Mouse (Mus musculus): ENCODE data around the gene Mdm2. TPM values are rescaled to one million over a fixed set of nuclear protein-coding genes. Genes with fewer than 3 reads are reported as not detected.

Mdm2 gene
- total and polyA plus RNA-seq, 3 experiments, result 35.3 to 601 (median 42.2) TPM

- TF ChIP-seq ELF1 (IDR thresholded peaks at IDR 0.05; ENCODE audit: low read depth, low read length) (no peak), SIN3A (IDR thresholded peaks at IDR 0.05; ENCODE audit: low read length) (peak; percentile 64), RCOR1 (IDR thresholded peaks at IDR 0.05; ENCODE audit: low read depth, low read length) (0 out of 2 replicates have a peak, but pooled peaks have one; percentile 32), KAT2A (conservative IDR thresholded peaks at IDR 0.05; ENCODE audit: low read depth, low read length) (no peak), MYB (IDR thresholded peaks at IDR 0.05; ENCODE audit: low read depth, low read length) (no peak), UBTF (IDR thresholded peaks at IDR 0.05; ENCODE audit: borderline replicate concordance, insufficient read depth, low read depth, low read length) (no peak), GABPA (IDR thresholded peaks at IDR 0.05; ENCODE audit: low read depth, low read length) (no peak), ZKSCAN1 (IDR thresholded peaks at IDR 0.05; ENCODE audit: low read depth, low read length) (peak; percentile 88), TAL1 (IDR thresholded peaks at IDR 0.05; ENCODE audit: low read length) (peak; percentile 89)
Measured at GRCm38 (mm10) chr10:117732184-117732583, 21.6 kb upstream of the Mdm2 start (continued).

- Histone ChIP-seq H3K9me3 (replicated peaks; ENCODE audit: insufficient read depth, low read length) (no peaks in the 10 kb centered on the region), H3K4me3 (ENCODE audit: control insufficient read depth in 1 of 2, insufficient read depth in 1 of 2, low read depth in 2 of 2, low read length in 2 of 2) (peak overlapping the region; percentile 31 to 34), H3K36me3 (ENCODE audit: control insufficient read depth in 1 of 2, insufficient read depth in 2 of 2, low read length in 2 of 2) (peaks cover 0 to 16% of the 10 kb centered on the region in 2 experiments; a peak in 2 of 4 replicates), H3K27ac (ENCODE audit: control insufficient read depth, low read depth, low read length) (peak overlapping the region; percentile 49), H3K79me2 (ENCODE audit: control insufficient read depth, insufficient read depth, low read length, poor library complexity) (no peaks in the 10 kb centered on the region), H3K4me1 (ENCODE audit: control insufficient read depth in 1 of 2, insufficient read depth in 2 of 2, low read length in 2 of 2) (peaks cover 5 to 15% of the 10 kb centered on the region in 2 experiments; a peak in 2 of 4 replicates), H3K27me3 (ENCODE audit: control insufficient read depth in 1 of 2, insufficient read depth in 2 of 2, low read length in 2 of 2) (no peaks in the 10 kb centered on the region), H3K9ac (ENCODE audit: control insufficient read depth, low read depth, low read length, poor library complexity, severe bottlenecking) (peak overlapping the region; percentile 35)
- peak; percentile 90 for DNase-seq (ENCODE audit: low read depth, low spot score)
- TF ChIP-seq ZNF384 (IDR thresholded peaks at IDR 0.05; ENCODE audit: low read depth, low read length), result peak; percentile 48; the same call in 1 of the 2 replicates
- peak; percentile 86 for TF ChIP-seq RAD21 (IDR thresholded peaks at IDR 0.05; ENCODE audit: low read depth, low read length)
- TF ChIP-seq BHLHE40 (IDR thresholded peaks at IDR 0.05; ENCODE audit: borderline replicate concordance, low read depth, low read length), result no peak; the same call in 1 of the 2 replicates
- no peak for TF ChIP-seq MAZ (IDR thresholded peaks at IDR 0.05; ENCODE audit: low read depth, low read length)
- TF ChIP-seq ZKSCAN1 (IDR thresholded peaks at IDR 0.05; ENCODE audit: low read depth, low read length), result no peak
- TF ChIP-seq JUND (IDR thresholded peaks at IDR 0.05; ENCODE audit: low read depth, low read length), result no peak
- TF ChIP-seq TBP (IDR thresholded peaks at IDR 0.05; ENCODE audit: low read depth, low read length), result peak; percentile 72; the same call in 1 of the 2 replicates
- TF ChIP-seq MEF2A (IDR thresholded peaks at IDR 0.05; ENCODE audit: extremely low read depth, insufficient replicate concordance, low read depth, low read length, poor library complexity, severe bottlenecking), result no peak
- 0 out of 2 replicates have a peak, but pooled peaks have one; percentile 31 for TF ChIP-seq RCOR1 (IDR thresholded peaks at IDR 0.05; ENCODE audit: low read depth, low read length)
- no peak for TF ChIP-seq USF1 (IDR thresholded peaks at IDR 0.05; ENCODE audit: low read depth, low read length)
- TF ChIP-seq CTCF (IDR thresholded peaks at IDR 0.05 in 2 of 3, conservative IDR thresholded peaks at IDR 0.05 in 1 of 3; ENCODE audit: control insufficient read depth in 1 of 3, insufficient read depth in 1 of 3, low read depth in 2 of 3, low read length in 3 of 3, poor library complexity in 1 of 3, severe bottlenecking in 1 of 3), result peak; percentile 56 to 99 (median 83)
- peak; percentile 84 for TF ChIP-seq SMC3 (IDR thresholded peaks at IDR 0.05; ENCODE audit: low read depth, low read length)
- TF ChIP-seq CHD1 (IDR thresholded peaks at IDR 0.05; ENCODE audit: low read depth, low read length), result no peak
- TF ChIP-seq E2F4 (IDR thresholded peaks at IDR 0.05; ENCODE audit: borderline replicate concordance, low read depth, low read length), result no peak
- no peak for TF ChIP-seq CHD2 (IDR thresholded peaks at IDR 0.05; ENCODE audit: low read length)
- peak; percentile 60; the same call in 1 of the 2 replicates for TF ChIP-seq ETS1 (IDR thresholded peaks at IDR 0.05; ENCODE audit: low read depth, low read length)
- TF ChIP-seq POLR2AphosphoS2 (IDR thresholded peaks at IDR 0.05; ENCODE audit: low read length), result no peak
- no peak for TF ChIP-seq POLR2AphosphoS5 (IDR thresholded peaks at IDR 0.05; ENCODE audit: borderline replicate concordance, low read depth, low read length)
- no peak for TF ChIP-seq NELFE (IDR thresholded peaks at IDR 0.05; ENCODE audit: low read depth, low read length)
- TF ChIP-seq USF2 (IDR thresholded peaks at IDR 0.05; ENCODE audit: borderline replicate concordance in 1 of 2, insufficient read depth in 1 of 2, low read depth in 1 of 2, low read length in 2 of 2), result no peak
- no peak for TF ChIP-seq MXI1 (IDR thresholded peaks at IDR 0.05; ENCODE audit: low read depth, low read length)
- TF ChIP-seq EP300 (IDR thresholded peaks at IDR 0.05; ENCODE audit: low read depth in 1 of 2, low read length in 2 of 2), result 0 out of 4 replicates have a peak, but pooled peaks of 1 of the 2 experiments have one; percentile 47
- peak; percentile 23; the same call in 1 of the 2 replicates for TF ChIP-seq MAX (IDR thresholded peaks at IDR 0.05; ENCODE audit: low read length)
- TF ChIP-seq POLR2A (IDR thresholded peaks at IDR 0.05; ENCODE audit: control insufficient read depth in 1 of 2, insufficient read depth in 1 of 2, low read depth in 1 of 2, low read length in 2 of 2, poor library complexity in 1 of 2), result peak in 1 of 2 experiments; percentile 26; a peak in 1 of 4 replicates
- peak; percentile 86 for TF ChIP-seq MYC (IDR thresholded peaks at IDR 0.05; ENCODE audit: low read depth, low read length)
- TF ChIP-seq SIN3A (IDR thresholded peaks at IDR 0.05; ENCODE audit: low read length), result peak; percentile 69; the same call in 1 of the 2 replicates
- TF ChIP-seq TAL1 (IDR thresholded peaks at IDR 0.05; ENCODE audit: low read length), result peak; percentile 16; the same call in 1 of the 2 replicates
Measured at GRCm38 (mm10) chr10:117731244-117732101, 20.9 kb upstream of the Mdm2 start.
